Mouse (Mus musculus): ENCODE results near the gene Irs4.

The Irs4 gene

DNA sequence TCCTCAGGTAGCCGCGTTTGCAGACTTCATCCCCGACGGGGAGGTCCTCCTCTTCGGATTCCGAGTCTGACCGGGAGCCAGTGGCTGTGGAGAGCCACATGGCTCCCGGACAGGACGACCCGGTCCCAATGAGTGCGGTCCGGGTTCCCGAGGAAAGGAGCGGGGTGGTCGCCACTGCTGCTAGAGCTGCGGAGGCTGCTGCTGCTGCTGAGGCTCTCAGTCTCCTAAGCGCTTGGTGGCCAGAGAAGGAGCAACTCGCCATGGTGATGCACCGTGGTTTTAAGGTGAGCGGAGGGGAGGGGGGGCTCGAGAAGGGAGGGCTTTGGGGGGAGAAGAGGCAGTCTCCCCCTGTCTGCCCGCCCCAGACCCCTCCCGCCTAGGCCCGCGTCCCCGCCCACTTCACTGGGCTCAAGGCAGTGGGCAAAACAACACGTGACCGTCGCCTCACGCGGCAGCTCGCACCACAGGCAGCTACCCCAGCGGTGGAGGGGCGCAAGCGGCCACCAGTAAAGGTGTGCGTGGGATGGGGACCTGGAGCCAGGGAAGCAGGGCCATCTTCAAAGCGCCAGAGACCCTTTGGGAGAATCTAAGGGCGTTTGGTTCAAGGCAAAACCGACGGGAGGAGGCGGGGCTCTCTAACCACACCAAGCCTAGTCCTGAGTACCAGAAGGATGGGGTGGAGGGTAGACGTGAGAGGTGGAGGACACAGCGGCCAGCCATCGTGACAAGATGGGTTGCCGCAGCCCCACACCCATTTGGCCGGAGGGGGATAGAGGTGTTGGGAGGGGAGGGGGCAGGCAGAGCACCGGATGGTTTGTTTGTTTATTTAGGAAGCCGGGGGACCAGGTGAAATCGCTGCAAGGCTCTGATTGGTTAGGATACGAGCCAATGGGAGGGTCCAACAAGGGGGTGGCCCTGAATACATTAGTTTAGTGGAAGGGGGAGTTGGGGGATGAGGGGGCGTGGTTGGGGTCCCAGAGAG lies at the start of gene Irs4:
Irs4 (minus strand) TSS at position 327 of the 982 bp plus-strand sequence.
- DNase-seq (ENCODE audit: low read depth, low spot score) = no peak

DNA sequence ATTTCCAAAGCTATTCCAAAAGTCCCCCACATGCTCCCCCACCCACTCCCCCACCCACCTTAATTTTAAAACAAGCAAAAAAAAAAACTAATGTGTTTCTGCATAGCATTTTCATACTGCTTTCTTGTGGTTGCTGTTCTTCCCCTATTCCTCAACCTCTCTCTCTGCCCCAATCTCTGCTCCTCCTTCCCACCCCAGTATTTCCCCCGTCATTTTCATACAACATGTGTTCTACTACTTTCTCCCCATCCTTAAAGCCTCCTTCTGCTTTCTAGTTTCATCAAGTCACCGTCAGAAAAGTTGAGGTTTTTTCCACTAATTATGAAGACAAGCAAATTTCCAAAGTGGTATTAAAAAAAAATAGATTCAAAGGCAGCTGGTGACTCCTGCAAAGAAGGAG lies 25.3 kb upstream of the Irs4 start:
- DNase-seq (ENCODE audit: low read depth, low spot score) = no peak

DNA sequence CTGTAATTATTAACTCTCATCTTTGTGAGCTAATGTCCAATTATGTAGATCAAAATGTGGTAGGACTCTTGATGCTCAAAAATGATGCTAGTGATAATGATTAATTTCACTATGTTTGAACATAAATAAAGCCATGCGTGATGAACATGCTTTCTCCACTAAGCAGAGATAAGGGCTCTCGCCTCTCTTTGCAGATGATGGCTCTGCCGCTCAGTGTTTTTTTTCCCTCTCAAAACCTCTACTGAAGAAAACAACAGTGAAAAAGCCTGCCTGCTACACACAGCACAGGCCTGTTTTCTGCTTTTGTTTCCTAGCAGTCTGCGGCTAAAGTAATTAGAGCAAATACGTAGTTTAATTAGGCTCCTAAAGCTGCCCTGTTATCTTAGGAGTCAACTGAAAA lies 4.5 kb upstream of the Irs4 start:
- DNase-seq (ENCODE audit: low read depth, low spot score) = no peak

GRCm38 (mm10) chrX:141724391-141724891 lies 622 bp downstream of the Irs4 start:
- no peak for DNase-seq (ENCODE audit: low read depth, low spot score)

DNA sequence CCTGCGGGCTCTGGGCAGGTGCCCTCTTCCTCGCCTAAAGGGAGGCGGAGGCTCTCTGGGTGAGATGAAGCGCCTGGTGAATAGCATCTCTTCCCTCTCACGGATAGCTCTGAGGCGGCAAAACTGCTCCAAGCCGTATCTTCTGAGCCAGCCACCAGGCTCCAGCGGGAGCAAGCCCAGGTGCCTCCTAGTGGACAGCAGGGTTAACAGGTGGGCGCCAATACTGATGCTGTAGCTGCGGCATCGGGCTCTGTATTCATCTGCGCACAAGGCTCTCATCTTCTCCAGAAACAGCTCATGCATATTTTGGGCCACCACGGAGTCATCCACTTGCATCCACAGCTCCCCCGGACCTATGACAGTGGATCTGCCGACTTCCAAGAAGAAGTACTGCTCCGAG lies 1.1 kb downstream of the Irs4 start:
- DNase-seq (ENCODE audit: low read depth, low spot score) = no peak

DNA sequence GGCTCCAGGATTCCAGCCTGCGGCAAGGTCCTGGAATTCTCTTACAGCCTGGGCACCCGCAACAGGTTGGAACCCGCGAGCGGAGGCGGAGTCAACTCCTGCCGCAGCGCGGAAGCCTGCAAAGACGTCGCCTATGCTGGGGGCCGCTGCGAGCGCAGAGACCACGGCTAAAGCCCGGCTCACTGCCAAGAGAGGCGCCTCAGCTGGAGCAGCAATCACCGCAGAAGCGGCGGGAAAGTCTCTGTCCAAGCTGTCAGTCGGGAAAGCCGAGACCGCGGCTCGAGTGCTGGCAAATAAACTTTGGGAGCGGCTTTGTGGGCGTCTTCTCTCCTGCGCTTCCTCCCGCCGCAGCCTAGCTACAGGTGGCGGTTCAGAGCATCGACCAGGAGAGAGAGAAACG lies 3.3 kb downstream of the Irs4 start:
- DNase-seq (ENCODE audit: low read depth, low spot score) = no peak

Measured in CD4-positive, CD25-positive, alpha-beta regulatory T cell, adult 2 months (primary cell).